Mouse (Mus musculus): ENCODE measurements around the gene Yipf2. TPM values are rescaled to one million over a fixed set of nuclear protein-coding genes. Genes with fewer than 3 reads are reported as not detected.

Gene Yipf2
- total RNA-seq (2014; rRNA removed) (19.1 and 21.7 TPM in 2 replicates), polyA plus RNA-seq (2015; fragmentation: Nextera tagmentation; extraction: Ambion mirVana) (17.0 and 19.5 TPM in 2 replicates)

DNA sequence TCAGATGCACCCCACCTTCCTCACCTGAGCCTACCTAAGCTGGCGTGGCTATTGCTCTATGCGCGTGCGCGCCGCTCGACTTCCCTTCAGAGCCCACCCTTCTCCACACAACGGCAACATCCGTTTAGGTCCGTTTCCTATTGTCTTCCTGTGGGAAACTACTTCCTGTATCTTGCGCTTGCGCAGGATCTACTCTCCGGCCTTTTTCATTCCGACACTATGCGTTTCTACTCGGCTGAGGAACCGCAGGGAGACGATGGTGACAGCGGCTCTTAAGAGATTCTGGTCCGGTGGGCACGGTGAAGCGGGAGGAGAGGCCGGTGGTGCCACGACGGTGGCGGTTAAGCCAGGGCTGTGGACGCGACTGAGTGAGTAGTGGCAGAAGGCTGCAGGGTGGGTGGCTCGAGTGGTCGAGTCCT lies at the start of gene Yipf2, which contains the start of gene Timm29:
Gene Yipf2 (minus strand): TSS at position 126 of the 419 bp plus-strand sequence.
Gene Timm29 (plus strand): TSS at position 20 of the 419 bp plus-strand sequence.
- H3K36me3 ChIP-seq (ENCODE audit: insufficient read depth, low read length) = peaks cover 18% of the 10 kb centered on the region
- under 1% methylated on average over 30 of the region's 30 CpGs for WGBS
- no peaks in the 10 kb centered on the region for H3K27me3 ChIP-seq (ENCODE audit: insufficient read depth, low read length)
- H3K4me1 ChIP-seq (ENCODE audit: insufficient read depth, low read length) = peaks cover 8% of the 10 kb centered on the region
- H3K9me3 ChIP-seq (ENCODE audit: low read length) = no peaks in the 10 kb centered on the region
- peak within 1 kb of the TSS; percentile 92 for H3K4me3 ChIP-seq (ENCODE audit: low read depth, low read length)
- H3K27ac ChIP-seq (ENCODE audit: low read depth, low read length) = peak within 1 kb of the TSS; percentile 81
- TF ChIP-seq CTCF (IDR thresholded peaks at IDR 0.05) = 0 out of 2 replicates have a peak, but pooled peaks have one; percentile 2
- DNase-seq (ENCODE audit: low spot score) = peak; percentile 98
- peak within 1 kb of the TSS; percentile 79 for H3K9ac ChIP-seq (replicated peaks; ENCODE audit: low read length, poor library complexity, severe bottlenecking)
- peak; percentile 89 for ATAC-seq (ENCODE audit: low FRiP score)
- peak within 1 kb of the TSS; percentile 89 for H3K4me2 ChIP-seq (ENCODE audit: low read depth, low read length, poor library complexity, severe bottlenecking)

GRCm38 (mm10) chr9:21639031-21639430 lies 46.4 kb upstream of the Yipf2 start:
- H3K4me1 ChIP-seq (ENCODE audit: insufficient read depth, low read length) = no peaks in the 10 kb centered on the region

GRCm38 (mm10) chr9:21635639-21636038 lies 43.0 kb upstream of the Yipf2 start:
- no peak overlapping the region for H3K27ac ChIP-seq (ENCODE audit: low read depth, low read length)
- DNase-seq (ENCODE audit: low spot score) = peak; percentile 34
- no peaks in the 10 kb centered on the region for H3K27me3 ChIP-seq (ENCODE audit: insufficient read depth, low read length)
- no peak overlapping the region for H3K4me3 ChIP-seq (ENCODE audit: low read depth, low read length)
- no peaks in the 10 kb centered on the region for H3K4me1 ChIP-seq (ENCODE audit: insufficient read depth, low read length)
- peaks cover 75% of the 10 kb centered on the region for H3K36me3 ChIP-seq (ENCODE audit: insufficient read depth, low read length)
- H3K9me3 ChIP-seq (ENCODE audit: low read length) = no peaks in the 10 kb centered on the region
- H3K9ac ChIP-seq (replicated peaks; ENCODE audit: low read length, poor library complexity, severe bottlenecking) = no peak overlapping the region
- no peak overlapping the region for H3K4me2 ChIP-seq (ENCODE audit: low read depth, low read length, poor library complexity, severe bottlenecking)
- ATAC-seq (ENCODE audit: low FRiP score) = no peak
- 75% methylated on average over 7 of the region's 7 CpGs for WGBS
- TF ChIP-seq CTCF (IDR thresholded peaks at IDR 0.05) = no peak

More at GRCm38 (mm10) chr9:21639031-21639430, 46.4 kb upstream of the Yipf2 start:
- ATAC-seq (ENCODE audit: low FRiP score) (no peak), DNase-seq (ENCODE audit: low spot score) (no peak)
- no peak overlapping the region for H3K9ac ChIP-seq (replicated peaks; ENCODE audit: low read length, poor library complexity, severe bottlenecking)
- WGBS = 93% methylated on average over 11 of the region's 11 CpGs
- no peak overlapping the region for H3K4me2 ChIP-seq (ENCODE audit: low read depth, low read length, poor library complexity, severe bottlenecking)
- H3K36me3 ChIP-seq (ENCODE audit: insufficient read depth, low read length) = peaks cover 88% of the 10 kb centered on the region
- no peak overlapping the region for H3K27ac ChIP-seq (ENCODE audit: low read depth, low read length)
- H3K27me3 ChIP-seq (ENCODE audit: insufficient read depth, low read length) = no peaks in the 10 kb centered on the region
- no peaks in the 10 kb centered on the region for H3K9me3 ChIP-seq (ENCODE audit: low read length)
- TF ChIP-seq CTCF (IDR thresholded peaks at IDR 0.05) = no peak
- H3K4me3 ChIP-seq (ENCODE audit: low read depth, low read length) = no peak overlapping the region

DNA sequence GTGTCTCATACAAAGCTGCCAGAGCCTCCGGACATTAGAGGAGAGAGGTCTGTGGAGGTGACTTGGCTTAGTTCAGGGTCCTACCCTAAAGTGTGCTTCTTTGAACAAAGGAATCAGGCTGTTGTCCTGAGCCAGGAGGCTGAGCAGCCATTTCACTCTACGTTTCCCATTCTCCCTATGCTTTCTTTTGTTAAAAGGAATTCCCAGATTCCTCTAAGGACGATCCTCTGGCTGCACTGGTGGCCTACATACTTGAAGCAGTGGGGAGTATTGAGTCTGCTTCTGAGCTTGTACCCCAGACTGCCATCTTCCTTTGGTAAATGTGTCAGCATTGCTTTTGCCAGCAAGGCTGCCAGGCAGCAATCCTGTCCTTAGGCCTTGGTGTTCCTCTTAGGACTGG lies 40.5 kb upstream of the Yipf2 start:
- peaks cover 53% of the 10 kb centered on the region for H3K36me3 ChIP-seq (ENCODE audit: insufficient read depth, low read length)
- no peak for DNase-seq (ENCODE audit: low spot score)
- TF ChIP-seq CTCF (IDR thresholded peaks at IDR 0.05) = no peak

GRCm38 (mm10) chr9:21630673-21631072 lies 38.0 kb upstream of the Yipf2 start:
- no peak for ATAC-seq (ENCODE audit: low FRiP score)
- WGBS = 75% methylated on average over 3 of the region's 3 CpGs

More for the DNA sequence above, 40.5 kb upstream of the Yipf2 start:
- Histone ChIP-seq H3K9me3 (ENCODE audit: low read length) (no peaks in the 10 kb centered on the region), H3K4me1 (ENCODE audit: insufficient read depth, low read length) (no peaks in the 10 kb centered on the region), H3K4me3 (ENCODE audit: low read depth, low read length) (no peak overlapping the region), H3K27me3 (ENCODE audit: insufficient read depth, low read length) (no peaks in the 10 kb centered on the region), H3K9ac (replicated peaks; ENCODE audit: low read length, poor library complexity, severe bottlenecking) (0 out of 2 replicates have a peak overlapping the region, but pooled peaks have one; percentile 13), H3K4me2 (ENCODE audit: low read depth, low read length, poor library complexity, severe bottlenecking) (no peak overlapping the region), H3K27ac (ENCODE audit: low read depth, low read length) (no peak overlapping the region)
- WGBS = 63% methylated on average over 3 of the region's 3 CpGs
- ATAC-seq (ENCODE audit: low FRiP score) = no peak

DNA sequence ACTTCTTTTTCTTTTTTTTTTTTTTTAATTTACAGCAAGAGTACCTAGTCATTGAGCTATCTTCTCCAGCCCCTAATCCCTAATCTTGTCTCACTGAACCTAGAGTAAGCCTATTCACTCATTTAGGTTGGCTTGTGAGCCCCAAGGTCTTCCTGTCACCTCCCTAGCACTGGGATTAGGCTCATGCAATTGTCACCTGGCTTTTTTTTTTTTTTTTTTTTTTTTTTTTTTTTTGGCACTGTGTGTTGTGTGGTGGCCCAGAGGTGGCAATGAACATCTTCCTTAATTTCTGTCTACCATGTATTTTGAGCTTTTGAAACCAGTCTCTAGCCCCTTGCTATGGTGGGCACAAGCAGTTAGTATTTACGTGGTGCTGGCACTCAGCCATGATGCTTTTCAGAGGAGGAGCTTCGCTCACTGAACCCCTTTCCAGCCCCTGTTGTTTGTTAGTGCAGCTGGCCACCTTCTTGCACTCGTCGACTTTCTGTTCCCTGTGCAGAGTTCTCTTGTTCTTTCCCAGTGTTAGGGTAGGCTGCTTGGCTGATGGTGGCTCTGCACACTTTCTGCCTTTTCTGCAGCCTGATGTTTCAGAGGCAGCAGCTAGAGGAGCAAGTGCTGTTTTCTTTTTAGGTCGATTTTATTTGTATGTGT lies 34.6 kb upstream of the Yipf2 start:
- Histone ChIP-seq H3K36me3 (ENCODE audit: insufficient read depth, low read length) (no peaks in the 10 kb centered on the region), H3K27me3 (ENCODE audit: insufficient read depth, low read length) (no peaks in the 10 kb centered on the region), H3K4me2 (ENCODE audit: low read depth, low read length, poor library complexity, severe bottlenecking) (no peak overlapping the region), H3K9ac (replicated peaks; ENCODE audit: low read length, poor library complexity, severe bottlenecking) (no peak overlapping the region), H3K9me3 (ENCODE audit: low read length) (no peaks in the 10 kb centered on the region), H3K27ac (ENCODE audit: low read depth, low read length) (0 out of 2 replicates have a peak overlapping the region, but pooled peaks have one; percentile 38), H3K4me3 (ENCODE audit: low read depth, low read length) (no peak overlapping the region), H3K4me1 (ENCODE audit: insufficient read depth, low read length) (no peaks in the 10 kb centered on the region)
- WGBS = 64% methylated on average over 5 of the region's 5 CpGs
- no peak for TF ChIP-seq CTCF (IDR thresholded peaks at IDR 0.05)
- DNase-seq (ENCODE audit: low spot score) = peak; percentile 8
- ATAC-seq (ENCODE audit: low FRiP score) = no peak

More at GRCm38 (mm10) chr9:21630673-21631072, 38.0 kb upstream of the Yipf2 start:
- Histone ChIP-seq H3K27me3 (ENCODE audit: insufficient read depth, low read length) (no peaks in the 10 kb centered on the region), H3K9me3 (ENCODE audit: low read length) (no peaks in the 10 kb centered on the region), H3K4me1 (ENCODE audit: insufficient read depth, low read length) (no peaks in the 10 kb centered on the region), H3K36me3 (ENCODE audit: insufficient read depth, low read length) (peaks cover 29% of the 10 kb centered on the region), H3K4me2 (ENCODE audit: low read depth, low read length, poor library complexity, severe bottlenecking) (no peak overlapping the region), H3K27ac (ENCODE audit: low read depth, low read length) (no peak overlapping the region), H3K4me3 (ENCODE audit: low read depth, low read length) (no peak overlapping the region), H3K9ac (replicated peaks; ENCODE audit: low read length, poor library complexity, severe bottlenecking) (no peak overlapping the region)
- TF ChIP-seq CTCF (IDR thresholded peaks at IDR 0.05) = peak; percentile 69
- peak; percentile 28 for DNase-seq (ENCODE audit: low spot score)

Data from midbrain, postnatal 0 days (tissue).